Mouse (Mus musculus) left cerebral cortex, postnatal 10 days (tissue): ENCODE measurements around the gene Ubp1. TPM values are rescaled to one million over a fixed set of nuclear protein-coding genes. Genes with fewer than 3 reads are reported as not detected.

Experiments
- DNase-seq, 2 experiments: peaks; one replicate each; pipeline ENCODE4 v3.0.0; 2021 to 2022; ENCODE audit warnings: low spot score in 2 of 2, mixed read lengths in 1 of 2; ENCODE audit errors: extremely low spot score in 1 of 2
- intact Hi-C: fragments of 180-260 bp; cut with DNase I; formaldehyde crosslinking; loops from one replicate; pipeline ENCODE4 v1.15.1; 2025
- total RNA-seq, 2 experiments: library from RNA; stranded (reverse); gene quantifications; 2 replicates each; pipeline ENCODE4 v1.2.3; 2021

Ubp1 gene
- total RNA-seq, 2 experiments from 2014 or later, result 62.9 to 66.0 TPM

GRCm38 (mm10) chr9:113963718-113964117, 33.0 kb downstream of the Ubp1 start:
- intact Hi-C loops, result no loop called here
- DNase-seq, result no peak

GRCm38 (mm10) chr9:113964415-113964814, 33.7 kb downstream of the Ubp1 start:
- DNase-seq, result no peak
- intact Hi-C loops, result no loop called here

DNA sequence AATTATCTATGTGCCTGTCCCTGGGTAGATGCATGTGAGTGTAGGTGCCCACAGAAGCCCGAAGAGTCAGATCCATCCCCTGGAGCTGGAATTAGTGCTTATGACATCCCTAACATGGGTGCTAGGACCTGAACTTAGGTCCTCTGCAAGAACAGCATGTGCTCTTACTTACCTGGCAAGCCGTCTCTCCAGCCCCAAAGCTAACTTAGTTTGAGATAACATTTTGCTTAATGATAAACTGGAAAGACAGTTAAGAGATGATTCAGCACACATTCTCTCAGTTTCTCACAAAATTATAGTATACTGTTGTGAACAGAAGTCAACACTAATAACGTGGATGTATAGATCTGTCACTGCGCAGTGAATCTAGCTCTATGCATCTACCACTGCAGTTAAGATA, 36.1 kb downstream of the Ubp1 start:
- DNase-seq, result no peak
- intact Hi-C loops, result no loop called here

DNA sequence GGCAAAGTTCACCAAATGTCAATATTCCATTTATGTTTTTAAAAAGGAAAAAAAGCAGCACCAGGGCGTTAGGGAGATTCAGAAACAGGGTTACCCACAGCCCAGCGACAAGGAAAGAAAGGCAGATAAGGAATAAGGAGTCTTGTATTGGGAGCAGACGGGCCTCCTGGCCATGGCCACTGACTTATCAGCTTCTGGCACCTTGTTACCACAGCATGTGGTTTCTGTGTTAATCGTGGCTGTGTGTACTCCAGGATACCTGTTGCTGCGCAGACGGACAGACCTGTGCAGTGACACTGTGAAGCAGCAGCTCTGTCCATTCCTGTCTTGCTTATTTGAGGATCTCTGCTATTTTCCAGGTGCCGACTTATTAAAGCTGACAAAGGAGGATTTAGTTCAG, 38.2 kb downstream of the Ubp1 start:
- DNase-seq, result no peak
- intact Hi-C loops, result no loop called here

GRCm38 (mm10) chr9:113969399-113969798, 38.7 kb downstream of the Ubp1 start:
- DNase-seq, result no peak
- intact Hi-C loops, result no loop called here

DNA sequence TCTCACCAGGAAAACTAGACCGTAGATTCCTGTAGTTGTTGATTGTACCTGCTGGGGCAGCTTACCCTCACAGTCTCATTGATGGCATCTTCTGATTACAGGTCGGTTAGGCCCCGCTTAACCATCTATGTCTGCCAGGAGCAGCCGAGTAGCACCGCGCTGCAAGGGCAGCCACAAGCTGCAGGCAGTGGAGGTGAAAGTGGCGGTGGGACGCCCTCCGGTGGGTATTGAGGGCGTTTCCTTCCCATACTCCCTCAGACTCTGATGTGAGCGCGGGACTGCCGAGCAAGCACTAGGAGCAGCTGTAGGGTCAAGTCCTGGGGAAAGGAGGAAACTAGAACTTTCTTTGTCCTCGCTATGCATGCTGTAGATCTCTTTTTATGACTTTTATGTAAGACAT, 39.3 kb downstream of the Ubp1 start:
- DNase-seq, result no peak
- intact Hi-C loops, result no loop called here

DNA sequence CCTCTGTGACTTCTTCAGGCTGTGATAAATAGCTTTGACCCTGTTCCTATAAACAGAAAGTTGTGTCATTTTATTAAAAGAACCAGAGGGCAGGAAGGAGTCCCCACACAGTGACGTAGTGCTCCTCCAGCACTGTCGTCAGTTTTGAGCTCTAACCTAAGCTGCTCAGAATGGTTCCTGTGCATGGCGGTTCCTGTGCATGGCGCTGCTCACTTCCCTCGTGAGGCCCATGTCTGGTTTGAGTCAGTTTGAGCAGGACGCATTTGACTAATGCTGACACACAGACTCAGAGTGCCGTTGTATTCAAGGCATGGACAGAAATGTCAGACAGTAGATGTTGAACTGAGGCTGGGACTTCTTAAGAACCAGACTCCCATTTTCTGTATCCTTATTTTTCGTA, 40.9 kb downstream of the Ubp1 start:
- intact Hi-C loops, result no loop called here
- DNase-seq, result no peak

- intact Hi-C loops, result no loop called here
These were observed 43.1 kb downstream of the Ubp1 start for GRCm38 (mm10) chr9:113973857-113974256.

DNA sequence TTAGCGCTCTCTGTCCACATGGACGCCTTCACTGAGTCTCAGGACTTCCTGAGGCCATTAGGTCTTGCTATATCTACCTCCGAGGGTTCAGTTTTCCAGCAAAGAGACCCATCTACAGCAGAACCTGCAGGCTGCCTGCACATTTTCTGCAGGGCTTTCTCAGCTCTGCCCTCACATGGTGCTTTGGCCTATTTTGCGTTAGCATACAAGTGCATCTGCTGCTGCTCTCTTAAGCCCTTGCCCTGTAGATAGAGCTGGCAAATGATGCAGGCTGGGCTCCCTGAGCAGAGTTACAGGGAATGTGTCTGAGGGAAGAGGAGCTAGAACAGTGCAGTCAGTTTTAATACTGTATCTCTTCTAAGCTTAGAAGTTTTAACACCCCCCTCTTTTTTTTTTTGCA, 44.2 kb downstream of the Ubp1 start:
- DNase-seq, result no peak
- intact Hi-C loops, result no loop called here

More at GRCm38 (mm10) chr9:113973857-113974256, 43.1 kb downstream of the Ubp1 start:
- no peak for DNase-seq

GRCm38 (mm10) chr9:113975442-113975841, 44.7 kb downstream of the Ubp1 start:
- intact Hi-C loops, result no loop called here

GRCm38 (mm10) chr9:113976264-113976663, 45.5 kb downstream of the Ubp1 start:
- DNase-seq, result no peak
- intact Hi-C loops, result no loop called here

More at GRCm38 (mm10) chr9:113975442-113975841, 44.7 kb downstream of the Ubp1 start:
- DNase-seq, result no peak

- DNase-seq, result no peak
- intact Hi-C loops, result no loop called here
These were observed 46.6 kb downstream of the Ubp1 start for GRCm38 (mm10) chr9:113977225-113977840.

DNA sequence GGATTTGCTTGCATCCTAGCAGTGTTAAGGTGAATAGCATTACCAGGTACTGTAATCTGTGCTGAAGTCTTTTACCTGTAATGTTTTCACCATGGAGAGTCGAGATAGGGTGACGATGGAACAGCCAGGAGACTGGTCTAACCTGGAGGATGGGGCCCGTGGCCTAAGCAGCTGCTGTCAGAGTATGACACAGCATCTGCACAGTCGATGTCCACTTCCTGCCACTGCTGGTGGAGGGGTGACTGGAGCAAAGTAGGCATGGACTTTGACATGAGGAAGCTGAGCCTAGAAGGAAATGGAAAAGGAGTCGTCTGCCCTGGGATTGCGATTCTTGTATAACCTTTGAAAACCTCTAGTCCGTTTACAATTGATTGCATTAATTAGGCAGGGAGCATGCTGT, 47.9 kb downstream of the Ubp1 start:
- DNase-seq, result no peak
- intact Hi-C loops, result no loop called here

GRCm38 (mm10) chr9:113979356-113979755, 48.6 kb downstream of the Ubp1 start:
- intact Hi-C loops, result no loop called here
- no peak for DNase-seq

DNA sequence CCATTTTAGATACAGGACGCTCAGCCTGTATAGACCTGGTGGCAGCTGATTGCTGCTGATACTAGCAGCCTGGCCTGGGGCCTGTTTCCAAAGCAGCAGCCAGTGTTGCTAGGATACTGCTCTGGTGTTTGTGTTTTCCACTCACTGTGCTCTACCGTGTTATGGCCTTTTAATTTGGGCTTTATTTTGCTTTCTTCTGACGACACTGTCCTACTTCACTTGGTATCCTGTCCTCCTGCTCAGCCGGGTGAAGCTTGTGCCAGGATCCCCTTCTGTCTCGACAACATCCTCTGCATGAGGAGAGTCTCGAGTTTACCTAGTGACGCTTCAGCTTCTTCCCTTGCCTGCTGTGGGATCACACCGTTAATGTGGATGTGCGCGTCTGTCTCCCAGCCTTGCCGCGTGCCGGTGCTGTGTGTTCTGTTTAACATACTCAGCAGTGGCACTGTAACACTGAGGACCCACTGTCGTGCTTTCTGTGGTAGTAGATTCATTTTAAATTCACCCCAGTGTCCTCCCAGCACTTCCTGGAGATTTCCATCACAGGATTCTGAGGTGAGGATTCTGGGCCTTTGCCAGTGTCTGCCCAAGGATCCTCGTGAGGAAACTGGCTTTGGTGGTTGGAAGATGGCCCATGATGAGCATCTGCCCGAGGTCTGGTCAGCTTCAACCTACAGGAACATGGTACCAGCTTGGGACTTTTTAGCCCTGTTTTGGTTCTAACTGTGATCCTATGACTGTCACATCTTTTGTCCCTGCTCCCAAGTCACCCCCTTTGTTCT, 50.6 kb downstream of the Ubp1 start:
- DNase-seq, result peak; percentile 46 to 47
- intact Hi-C loops, result no loop called here

GRCm38 (mm10) chr9:113982451-113982850, 51.7 kb downstream of the Ubp1 start:
- intact Hi-C loops, result no loop called here
- DNase-seq, result no peak

DNA sequence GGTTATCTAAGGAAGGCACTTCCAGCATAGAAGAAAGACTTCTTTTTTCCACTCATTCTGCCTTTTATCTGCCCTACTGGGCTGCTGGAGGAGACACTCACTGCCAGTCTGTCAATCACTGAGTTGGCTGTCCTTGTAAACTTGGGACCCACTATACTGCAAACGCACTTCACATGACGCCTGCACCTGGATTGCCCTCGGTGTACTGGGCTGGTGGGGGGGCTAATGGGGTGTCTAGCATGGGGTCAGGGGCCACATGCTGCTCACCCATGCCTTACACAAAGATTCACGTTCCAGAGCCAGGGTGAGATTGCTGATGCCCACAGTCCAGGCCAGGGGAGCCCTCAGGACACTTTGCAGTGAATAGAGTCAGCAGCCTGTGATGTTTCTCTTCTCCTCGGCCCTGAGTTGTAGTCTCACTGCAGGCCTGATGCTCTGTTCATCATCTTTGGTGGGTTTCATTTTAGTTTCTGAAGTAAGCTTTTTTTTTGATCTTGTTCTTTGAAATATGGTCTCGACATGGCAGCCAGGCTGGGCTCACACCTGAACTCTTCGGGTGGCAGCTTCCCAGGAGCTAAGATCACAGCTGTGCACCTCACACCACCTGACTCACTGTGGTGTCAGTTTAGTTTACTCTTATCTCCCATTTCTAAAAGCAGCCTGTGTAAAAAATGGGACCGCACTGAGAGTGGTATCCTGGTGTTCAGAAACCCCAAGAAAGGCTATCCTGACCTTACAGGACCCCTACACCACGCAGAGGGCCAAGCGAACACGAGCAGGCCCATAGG, 52.3 kb downstream of the Ubp1 start:
- intact Hi-C loops, result no loop called here
- no peak for DNase-seq

GRCm38 (mm10) chr9:113984946-113985620, 54.3 kb downstream of the Ubp1 start:
- DNase-seq, result no peak
- intact Hi-C loops, result no loop called here

DNA sequence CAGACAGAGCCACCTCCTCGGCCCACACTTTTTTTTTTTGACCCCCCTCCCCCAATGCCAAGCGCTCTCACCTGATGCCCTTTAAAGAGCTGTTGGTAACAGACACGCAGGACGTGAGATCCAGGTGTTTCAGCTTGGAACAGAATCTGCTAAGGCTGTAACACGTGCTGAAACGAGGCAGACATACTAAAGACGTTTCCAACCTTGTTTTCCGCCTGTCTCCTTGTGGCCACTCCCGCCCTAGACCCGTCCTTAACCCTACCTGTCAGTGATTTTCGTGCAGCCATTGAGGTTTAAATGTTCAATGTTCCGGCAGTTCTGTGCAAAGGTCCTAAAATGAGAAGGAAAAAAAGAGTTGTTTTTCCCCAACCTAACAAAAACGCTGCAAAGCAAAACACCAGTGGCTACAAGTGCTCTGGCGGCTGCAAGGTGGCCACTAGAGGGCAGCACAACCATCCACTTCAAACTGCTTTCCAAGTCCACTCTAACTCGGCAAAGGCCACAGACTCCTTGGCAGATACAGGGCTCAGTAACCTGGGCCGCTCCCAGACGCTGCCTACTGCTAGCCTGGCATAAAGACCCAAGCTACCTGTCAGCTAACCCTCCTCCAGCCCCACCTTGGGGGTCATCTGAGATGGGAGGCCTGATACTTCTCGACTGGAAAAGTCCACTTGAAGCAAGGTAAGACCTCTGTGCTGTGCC, 60.0 kb downstream of the Ubp1 start:
- peak; percentile 64 to 86 for DNase-seq
- intact Hi-C loops, result loop anchor here (5.0 to 10.0 kb wide), 2 partner anchors 122 to 394 kb away; no protein-coding TSS in a partner anchor
